Mouse (Mus musculus): ENCODE results near the gene Cxcl15.
"Not testable (repeated sequence)": the region's sequence is repeated elsewhere in the genome, so short reads cannot be mapped to it uniquely, and the experiment has no call there.

Gene Cxcl15

DNA sequence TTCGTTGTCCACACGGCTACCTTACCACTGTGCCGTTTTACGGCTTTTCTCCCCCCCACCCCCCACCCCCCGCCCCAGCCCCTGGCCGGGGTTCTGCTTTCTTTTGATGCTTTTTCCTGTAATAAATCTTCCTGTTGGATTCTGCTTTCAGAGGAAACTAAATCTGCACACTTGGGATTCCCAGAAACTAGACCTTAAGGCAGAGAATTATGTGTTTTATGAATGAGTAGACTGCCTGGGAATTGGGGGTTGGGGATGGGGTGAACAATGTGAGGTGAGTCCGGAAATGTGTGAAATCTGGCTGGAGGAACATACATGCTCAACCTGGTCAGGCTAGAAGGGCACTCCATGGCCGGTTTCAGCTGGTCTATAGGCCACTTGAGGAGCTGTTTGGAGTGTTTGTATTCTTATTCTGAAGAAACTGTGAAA lies 4.2 kb upstream of the Cxcl15 start:
- DNase-seq (ENCODE audit: low spot score), result no peak

DNA sequence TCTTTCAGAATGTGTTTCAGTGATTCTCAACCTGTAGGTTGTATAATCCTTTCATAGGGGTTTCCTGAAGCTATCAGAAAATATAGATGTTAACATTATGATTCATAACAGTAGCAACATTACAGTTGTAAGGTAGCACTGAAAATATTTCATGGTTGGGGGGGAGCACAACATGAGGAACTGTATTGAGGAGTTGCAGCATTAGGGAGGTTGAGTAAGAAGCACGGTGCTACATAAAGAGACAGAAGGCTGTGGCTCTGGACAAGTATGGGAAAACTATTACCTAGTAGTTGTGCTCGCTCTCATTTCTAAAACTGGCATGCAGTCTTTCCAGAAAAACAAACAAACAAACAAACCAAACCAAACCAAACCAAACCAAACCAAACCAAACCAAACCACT lies 1.1 kb downstream of the Cxcl15 start:
- not testable (repeated sequence) for DNase-seq (ENCODE audit: low spot score)

DNA sequence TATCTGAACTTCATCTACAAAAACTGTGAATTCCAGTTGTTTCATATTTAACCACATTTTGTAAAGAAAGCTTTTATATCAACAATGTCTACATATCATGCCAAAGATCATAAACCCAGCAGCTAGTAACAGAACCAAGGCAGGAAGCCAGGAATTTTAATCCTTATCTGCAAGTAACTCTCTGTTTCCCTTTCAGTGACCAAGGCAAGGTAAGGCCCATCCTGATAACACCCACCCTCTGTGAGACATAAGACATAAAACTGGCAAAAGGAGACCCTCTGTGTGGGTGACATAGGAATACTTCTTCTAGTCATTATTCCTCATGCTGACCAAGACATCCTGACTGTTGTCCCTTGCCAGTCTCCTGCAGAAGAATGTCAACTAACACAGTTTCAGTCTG lies 10.2 kb downstream of the Cxcl15 start:
- no peak for DNase-seq (ENCODE audit: low spot score)

DNA sequence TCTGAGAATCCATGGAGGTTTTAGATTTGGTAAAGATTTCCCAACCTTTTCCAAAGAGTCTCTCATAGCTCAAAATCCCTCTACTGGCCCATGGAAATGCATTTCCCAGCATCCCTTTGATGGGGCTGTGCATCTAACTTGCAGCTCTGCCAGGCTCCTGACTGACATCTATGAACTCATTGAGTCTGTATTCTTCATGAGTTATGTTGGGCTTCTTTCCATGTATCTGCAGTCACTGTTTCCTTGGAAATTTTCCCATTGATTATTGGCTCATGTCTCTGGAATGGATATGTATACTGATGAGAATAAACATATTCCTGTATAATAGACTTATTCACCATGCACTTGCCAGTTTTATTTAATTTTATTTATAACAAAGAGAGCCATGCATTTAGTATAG lies 11.7 kb downstream of the Cxcl15 start:
- DNase-seq (ENCODE audit: low spot score), result no peak

DNA sequence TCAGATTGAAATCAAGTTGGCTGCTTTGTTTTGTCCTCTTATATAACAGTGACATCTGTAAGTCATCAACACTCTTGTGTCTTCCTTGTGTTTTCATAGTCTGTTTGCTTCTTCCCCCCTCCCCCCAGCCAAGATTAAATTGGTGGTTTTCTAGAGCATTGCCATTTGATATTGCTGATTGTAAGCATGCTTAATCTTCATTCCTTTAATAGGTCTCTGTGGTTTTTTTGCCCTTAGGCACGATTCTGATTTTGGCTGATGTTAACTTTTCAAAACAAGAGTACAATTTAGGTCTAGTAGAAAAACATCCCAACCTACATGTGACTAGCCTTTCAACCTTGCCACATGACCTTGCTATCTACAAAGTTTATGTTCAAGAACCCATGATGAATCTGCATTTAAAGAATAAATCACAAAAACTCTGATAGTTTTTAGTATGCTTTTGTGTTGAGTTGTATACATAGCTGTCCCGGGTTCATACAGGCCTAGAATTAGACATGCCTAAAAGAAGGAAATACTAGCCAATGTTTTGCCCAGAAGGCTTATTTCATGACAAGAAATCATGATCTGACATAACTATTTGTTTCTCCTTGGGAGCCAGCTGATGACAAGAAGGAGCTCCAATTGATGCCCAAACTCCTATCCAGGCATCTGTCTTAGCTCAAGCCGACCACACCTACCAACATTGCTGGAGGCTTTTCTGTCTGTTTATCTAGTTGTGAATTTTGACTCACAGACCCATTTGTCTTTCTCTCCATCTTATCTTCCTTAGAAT lies 13.0 kb downstream of the Cxcl15 start:
- DNase-seq (ENCODE audit: low spot score), result no peak

DNA sequence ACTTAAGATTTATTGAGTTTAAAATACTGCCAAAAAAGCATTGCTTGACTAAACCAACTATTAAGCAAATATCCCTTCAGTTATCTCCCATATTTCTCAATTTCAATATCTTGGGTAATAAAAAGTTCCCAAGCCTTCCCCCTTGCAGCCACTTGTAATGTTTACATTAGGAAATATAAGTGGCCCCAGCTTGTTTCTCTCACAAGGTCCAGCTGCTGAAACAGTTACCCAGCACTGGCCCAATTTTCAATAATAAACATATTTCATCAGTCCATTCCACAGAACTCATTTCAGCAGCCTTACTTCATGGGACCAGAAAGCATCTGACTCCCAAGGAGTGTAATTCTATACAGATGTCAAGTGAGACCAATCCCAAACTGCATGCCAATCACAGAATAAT lies 25.4 kb downstream of the Cxcl15 start:
- DNase-seq (ENCODE audit: low spot score), result no peak

DNA sequence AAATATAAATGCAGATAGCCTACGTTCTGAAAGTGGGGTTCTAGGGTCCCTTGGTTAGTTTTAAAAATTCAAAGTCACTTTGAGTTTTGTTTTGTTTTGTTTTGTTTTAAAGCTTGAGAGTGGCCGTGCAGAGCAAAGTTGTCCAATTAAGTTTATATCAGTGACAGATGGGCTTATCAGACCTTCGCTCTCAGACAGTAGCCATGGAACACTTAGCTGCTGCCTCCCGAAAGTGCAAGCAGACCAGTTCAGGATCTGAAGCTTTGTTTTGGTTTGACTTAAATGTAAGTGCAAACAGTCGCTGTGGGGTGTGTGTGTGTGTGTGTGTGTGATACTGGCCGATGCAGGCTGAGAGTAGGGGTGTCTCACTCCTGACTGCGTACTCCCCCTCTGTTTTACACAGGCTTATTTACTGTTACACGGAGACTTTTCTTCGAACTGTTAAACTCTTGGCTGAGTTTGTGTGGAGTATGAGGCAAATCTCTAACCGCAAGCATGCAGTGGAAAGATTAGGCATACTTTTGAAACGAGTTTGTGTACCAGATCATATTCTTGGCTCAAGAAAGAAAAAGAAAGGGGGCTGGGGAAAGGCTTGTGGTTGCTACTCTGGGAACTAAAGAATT lies 37.9 kb downstream of the Cxcl15 start:
- DNase-seq (ENCODE audit: low spot score), result no peak

DNA sequence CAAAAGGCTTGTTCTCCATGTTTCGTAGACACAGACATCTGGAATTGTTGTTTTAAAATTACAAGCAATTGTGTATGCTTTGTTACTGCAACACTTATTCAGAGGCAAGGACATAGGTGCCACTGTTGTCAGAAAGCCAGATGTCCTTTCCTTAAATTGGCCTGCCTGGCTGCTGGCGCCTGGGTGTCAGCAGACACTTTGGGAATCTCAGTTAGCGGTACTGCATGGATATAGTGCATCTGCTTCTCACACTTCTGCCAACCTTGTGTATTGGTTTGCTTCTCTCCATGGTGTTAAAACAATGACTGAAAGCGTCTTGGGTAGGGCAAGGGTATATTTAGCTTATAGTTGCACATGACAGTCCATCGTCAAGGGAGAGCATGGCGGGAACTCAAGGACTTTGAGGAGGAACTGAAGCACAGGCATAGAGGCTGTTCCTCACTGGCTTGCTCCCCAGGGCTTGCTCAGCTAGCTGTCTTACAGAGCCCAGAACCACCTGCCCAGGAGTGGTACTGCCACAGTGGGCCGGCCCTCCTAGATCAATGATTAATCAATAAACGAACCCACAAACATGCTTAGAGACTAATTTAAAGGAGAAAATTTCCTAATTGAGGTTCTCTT lies 38.5 kb downstream of the Cxcl15 start:
- DNase-seq (ENCODE audit: low spot score), result no peak

DNA sequence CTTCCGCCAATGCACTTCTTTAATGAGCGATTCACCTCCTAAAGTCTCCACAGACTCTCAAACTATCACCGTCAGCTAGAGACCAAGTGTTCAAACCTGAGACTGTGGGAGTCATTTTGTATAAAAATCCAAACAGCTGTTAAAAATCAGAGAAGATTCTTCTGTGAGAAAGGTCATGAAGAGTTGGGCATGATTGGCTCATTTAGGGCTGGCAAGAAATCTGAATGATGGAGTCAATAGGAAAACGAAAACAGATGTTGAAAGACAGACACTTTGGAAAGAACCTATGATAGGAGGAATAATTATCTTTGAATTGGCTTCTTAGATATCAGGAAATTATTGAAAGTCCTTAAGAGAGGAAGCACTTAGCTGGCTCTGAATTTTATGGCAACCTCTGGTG lies 40.1 kb downstream of the Cxcl15 start:
- no peak for DNase-seq (ENCODE audit: low spot score)

DNA sequence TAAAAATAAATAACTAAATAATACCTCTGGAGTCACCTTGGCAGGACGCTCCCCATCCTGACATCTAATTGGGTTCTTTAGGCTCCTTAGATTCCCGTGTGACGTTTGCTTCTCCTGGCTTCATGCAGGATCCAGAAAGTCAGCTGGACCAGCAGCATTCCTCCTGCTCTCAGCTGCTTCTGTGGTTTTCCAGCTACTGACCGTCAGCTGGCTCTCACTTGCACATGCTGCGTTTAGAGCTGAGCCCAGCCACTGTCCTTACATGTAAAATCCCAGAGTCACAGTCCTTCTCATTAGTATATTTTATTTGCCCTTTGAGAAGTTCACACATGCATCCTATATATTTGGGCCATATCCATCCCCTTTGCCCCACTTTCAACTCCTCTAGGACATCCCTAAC lies 44.2 kb downstream of the Cxcl15 start:
- no peak for DNase-seq (ENCODE audit: low spot score)

DNA sequence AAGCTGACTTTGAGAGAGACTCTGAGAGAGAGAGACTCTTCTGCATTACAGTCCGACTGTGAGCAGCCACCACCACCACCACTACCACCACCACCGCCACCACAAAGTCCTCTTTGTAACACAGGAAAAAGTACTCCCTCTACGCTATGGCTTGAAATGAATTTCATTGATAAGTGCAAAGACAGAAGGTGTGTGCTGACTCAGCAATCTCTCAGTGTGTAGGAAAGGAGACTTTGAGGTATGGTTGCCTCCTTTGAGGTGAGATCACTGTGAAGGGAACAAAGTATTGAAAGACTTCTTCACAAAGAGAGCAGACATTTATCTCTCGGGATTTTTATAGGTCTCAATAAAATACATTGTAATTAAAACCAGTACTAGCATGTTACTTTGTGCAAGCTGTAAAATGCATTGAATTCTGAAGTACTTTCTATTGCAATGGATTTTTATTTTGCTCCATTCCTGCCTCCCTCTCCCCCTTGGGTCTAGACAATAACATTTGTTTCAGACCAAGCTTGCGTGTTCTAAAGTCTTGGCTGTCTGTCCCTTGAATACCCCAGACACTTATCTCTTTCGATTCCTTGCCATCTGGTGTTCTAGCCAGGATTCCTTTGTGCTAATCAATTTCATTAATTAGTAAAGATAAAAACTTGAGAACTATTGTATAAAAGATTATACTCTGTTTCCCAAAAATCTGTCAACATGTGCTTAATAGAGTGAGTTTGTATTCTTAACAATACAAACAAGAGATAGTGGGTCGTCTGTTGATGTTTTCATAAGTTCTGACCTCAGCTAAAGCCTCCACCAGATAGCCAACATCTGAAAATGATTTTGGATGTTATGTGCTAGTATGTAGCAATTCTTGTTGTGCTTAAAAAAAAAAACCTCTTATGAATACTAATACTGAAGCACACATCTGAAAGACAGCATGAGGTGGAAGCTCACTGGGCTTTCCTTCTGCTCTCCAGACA lies 46.9 kb downstream of the Cxcl15 start:
- DNase-seq (ENCODE audit: low spot score), result no peak

DNA sequence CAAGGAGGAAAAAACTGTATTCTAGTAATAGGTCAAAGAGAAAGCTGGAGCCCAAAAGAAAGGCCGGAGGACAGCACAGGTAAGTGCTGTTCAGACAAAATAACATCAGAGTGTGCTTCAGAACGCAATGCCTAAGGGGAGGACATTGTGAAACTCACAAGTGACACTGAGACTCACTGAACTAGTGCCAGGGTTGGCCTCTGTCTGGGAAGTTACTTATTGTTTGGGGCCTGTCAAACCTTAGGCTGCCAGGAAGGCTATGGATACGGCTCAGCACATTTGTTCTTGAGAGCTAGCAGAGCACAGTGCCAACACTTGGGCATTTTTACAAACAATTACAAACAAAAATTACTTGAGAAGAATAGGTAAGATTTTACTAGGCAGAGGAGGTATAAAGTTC lies 49.6 kb downstream of the Cxcl15 start:
- DNase-seq (ENCODE audit: low spot score), result no peak

DNA sequence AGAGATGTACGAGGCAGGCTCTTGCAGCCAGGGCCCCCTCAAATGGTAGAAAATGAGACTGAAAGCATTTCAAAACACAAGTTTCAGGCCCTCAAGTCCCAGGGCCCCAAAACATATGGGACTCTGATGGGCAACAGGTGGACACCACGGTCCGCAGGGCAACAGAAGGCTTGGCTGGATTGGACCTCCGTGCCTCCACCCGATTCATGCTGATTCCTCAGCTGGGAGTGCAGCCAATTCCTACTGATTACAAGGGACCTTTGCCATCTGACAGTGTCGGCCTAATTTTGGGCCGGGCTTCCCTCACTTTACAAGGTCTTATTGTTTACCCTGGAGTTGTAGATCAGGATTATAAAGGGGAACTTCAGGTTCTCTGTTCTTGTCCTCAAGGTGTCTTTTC lies 55.8 kb downstream of the Cxcl15 start:
- DNase-seq (ENCODE audit: low spot score), result not testable (repeated sequence)

DNA sequence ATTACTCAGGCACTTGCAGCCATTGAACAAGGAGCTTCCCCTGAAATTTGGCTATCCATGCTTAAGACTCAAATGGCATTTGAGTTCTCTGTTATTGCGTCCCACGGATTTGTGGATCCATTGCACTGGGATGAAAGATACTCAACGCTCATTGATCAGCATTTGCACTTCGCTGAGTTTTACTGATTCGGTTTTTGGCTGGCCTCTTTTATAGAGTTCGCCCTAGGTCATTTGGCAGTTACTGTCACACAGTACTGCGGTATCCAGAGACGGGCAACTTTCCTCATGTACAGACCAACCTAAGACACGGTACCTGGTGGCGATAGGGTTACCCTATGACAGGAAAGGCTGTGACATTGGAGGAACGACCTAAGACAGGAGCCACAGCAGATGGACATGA lies 57.1 kb downstream of the Cxcl15 start:
- DNase-seq (ENCODE audit: low spot score), result not testable (repeated sequence)

Data from T-cell, adult 2 months (primary cell).